Mouse (Mus musculus): Measurements from ENCODE around the gene Mxd1.

The Mxd1 gene

GRCm38 (mm10) chr6:86653026-86653425, 15.9 kb downstream of the Mxd1 start:
- no peak for DNase-seq (ENCODE audit: low read depth, low spot score)

- no peak for DNase-seq (ENCODE audit: low read depth, low spot score)
These were observed 22.8 kb downstream of the Mxd1 start for GRCm38 (mm10) chr6:86646143-86646542.

- DNase-seq (ENCODE audit: low read depth, low spot score), result no peak
These were observed 23.4 kb downstream of the Mxd1 start for GRCm38 (mm10) chr6:86645551-86645950.

- DNase-seq (ENCODE audit: low read depth, low spot score), result no peak
These were observed 24.1 kb downstream of the Mxd1 start for GRCm38 (mm10) chr6:86644775-86645400.

GRCm38 (mm10) chr6:86641716-86642115, 27.2 kb downstream of the Mxd1 start:
- no peak for DNase-seq (ENCODE audit: low read depth, low spot score)

- no peak for DNase-seq (ENCODE audit: low read depth, low spot score)
These were observed 28.2 kb downstream of the Mxd1 start for GRCm38 (mm10) chr6:86640776-86641175.

GRCm38 (mm10) chr6:86640161-86640560, 28.8 kb downstream of the Mxd1 start:
- no peak for DNase-seq (ENCODE audit: low read depth, low spot score)

GRCm38 (mm10) chr6:86639180-86640160, 29.5 kb downstream of the Mxd1 start:
- no peak for DNase-seq (ENCODE audit: low read depth, low spot score)

- DNase-seq (ENCODE audit: low read depth, low spot score), result no peak
These were observed 30.5 kb downstream of the Mxd1 start for GRCm38 (mm10) chr6:86638434-86638833.

- DNase-seq (ENCODE audit: low read depth, low spot score), result peak; percentile 17
These were observed 31.1 kb downstream of the Mxd1 start for GRCm38 (mm10) chr6:86637860-86638259.

GRCm38 (mm10) chr6:86637171-86637835, 31.7 kb downstream of the Mxd1 start:
- DNase-seq (ENCODE audit: low read depth, low spot score), result no peak

GRCm38 (mm10) chr6:86636495-86636894, 32.5 kb downstream of the Mxd1 start:
- DNase-seq (ENCODE audit: low read depth, low spot score), result no peak

GRCm38 (mm10) chr6:86630141-86630540, 38.8 kb downstream of the Mxd1 start:
- DNase-seq (ENCODE audit: low read depth, low spot score), result no peak

GRCm38 (mm10) chr6:86627946-86628345, 41.0 kb downstream of the Mxd1 start, which contains the start of gene Asprv1:
Gene Asprv1, plus strand, starts transcription at chr6:86628164.
- DNase-seq (ENCODE audit: low read depth, low spot score), result no peak

GRCm38 (mm10) chr6:86624074-86625030, 44.6 kb downstream of the Mxd1 start:
- DNase-seq (ENCODE audit: low read depth, low spot score), result peak; percentile 91

GRCm38 (mm10) chr6:86623201-86623600, 45.8 kb downstream of the Mxd1 start:
- no peak for DNase-seq (ENCODE audit: low read depth, low spot score)

- DNase-seq (ENCODE audit: low read depth, low spot score), result no peak
These were observed 53.7 kb downstream of the Mxd1 start for GRCm38 (mm10) chr6:86615301-86615700.

GRCm38 (mm10) chr6:86610714-86611113, 58.2 kb downstream of the Mxd1 start:
- no peak for DNase-seq (ENCODE audit: low read depth, low spot score)

GRCm38 (mm10) chr6:86609235-86609634, 59.7 kb downstream of the Mxd1 start:
- DNase-seq (ENCODE audit: low read depth, low spot score), result no peak

GRCm38 (mm10) chr6:86607471-86607870, 61.5 kb downstream of the Mxd1 start:
- DNase-seq (ENCODE audit: low read depth, low spot score), result no peak

- no peak for DNase-seq (ENCODE audit: low read depth, low spot score)
These were observed 62.7 kb downstream of the Mxd1 start for GRCm38 (mm10) chr6:86606289-86606688.

All from forelimb bud, embryonic 11.5 days (tissue).